Mouse (Mus musculus) heart, postnatal 0 days (tissue): Measurements from ENCODE around the gene Ncam1.

Experiments
- CTCF ChIP-seq: IDR thresholded peaks from 2 replicates; pipeline ENCODE4 v1.5.1; 2016; ENCODE audit warnings: antibody characterized with exemption, control low read depth, low read depth
- EP300 ChIP-seq: IDR thresholded peaks from 2 replicates; pipeline ENCODE4 v1.6.1; 2016; ENCODE audit warnings: antibody characterized with exemption, low read depth

GRCm38 (mm10) chr9:49637955-49638354 is 160.8 kb downstream of the Ncam1 start:
- TF ChIP-seq EP300 (no peak), CTCF (no peak)
